Mouse (Mus musculus) colon, adult 2 months (tissue): ENCODE results near the gene Olfr1413. TPM values are rescaled to one million over a fixed set of nuclear protein-coding genes. Genes with fewer than 3 reads are reported as not detected.

Experiments
- polyA plus RNA-seq: library from polyadenylated mRNA; depleted of rRNA; stranded (reverse); fragments of >200 nt; gene quantifications from 2 replicates; pipeline ENCODE4 v1.2.3, GENCODE M21; 2012; rRNA removed

Olfr1413 gene
- not detected in 2 replicates for polyA plus RNA-seq

DNA sequence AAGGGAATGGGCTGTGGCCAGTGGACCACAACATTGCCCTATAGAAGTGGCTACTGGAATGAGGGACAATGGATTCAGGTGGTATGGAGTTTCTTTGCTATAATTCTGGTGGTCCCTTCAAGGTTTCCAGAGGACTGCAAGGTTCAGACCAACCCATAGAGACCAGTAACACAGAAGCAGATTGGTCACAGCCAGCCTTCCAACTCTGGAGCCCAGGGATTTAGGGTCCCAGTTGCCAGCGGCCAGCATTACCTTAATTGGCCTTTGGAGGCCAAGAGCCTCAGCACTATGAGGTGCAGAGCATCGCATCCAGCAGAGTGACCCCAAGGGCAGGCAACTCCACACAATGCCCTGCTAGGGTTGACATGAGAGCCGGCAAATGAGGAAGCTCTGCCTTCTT is at the start of gene Olfr1413:
Olfr1413 (plus strand) TSS at position 301 of the 400 bp plus-strand sequence.

DNA sequence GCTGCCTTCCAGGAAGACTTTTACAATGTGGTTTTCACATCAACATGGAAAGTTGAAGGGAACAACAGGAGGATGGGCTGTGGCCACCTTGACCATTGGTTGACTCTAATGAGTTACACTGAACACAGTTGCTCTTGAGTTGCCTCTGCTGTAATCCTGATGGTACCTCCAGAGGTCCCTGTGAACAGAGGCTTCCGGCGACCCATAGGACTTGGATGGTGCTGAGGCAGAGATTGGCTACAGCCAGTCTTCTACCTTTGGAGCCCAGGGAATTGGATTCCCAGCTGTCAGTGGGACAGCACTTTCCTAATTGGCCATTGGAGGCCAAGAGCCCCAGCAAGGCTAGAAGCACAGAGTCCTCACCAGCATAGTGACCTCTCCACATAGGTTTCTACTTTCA is 14.4 kb downstream of the Olfr1413 start, which contains the start of gene Olfr1412:
Olfr1412 (plus strand) TSS at position 301 of the 400 bp plus-strand sequence.

DNA sequence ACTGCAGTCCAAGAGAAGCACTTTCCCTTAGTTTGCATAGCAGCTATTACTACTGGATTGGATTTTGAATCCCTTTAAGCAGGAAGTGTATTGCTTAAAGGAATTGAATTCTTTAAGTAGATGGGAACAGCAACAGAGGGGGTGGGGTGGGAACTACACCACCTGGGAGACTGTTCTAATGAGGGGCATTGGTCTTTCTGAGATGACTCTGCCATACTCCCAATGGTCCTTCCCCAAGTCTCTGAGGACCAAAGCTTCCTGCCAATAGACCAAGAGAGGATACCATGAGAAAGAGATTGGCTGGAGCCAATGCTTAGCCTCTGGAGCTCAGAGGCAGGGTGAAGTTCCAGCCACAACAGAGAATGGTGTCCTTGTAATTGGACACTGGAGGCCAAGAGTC is 23.0 kb downstream of the Olfr1413 start, which contains the start of gene Olfr1411:
Olfr1411 (plus strand) TSS at position 301 of the 400 bp plus-strand sequence.

DNA sequence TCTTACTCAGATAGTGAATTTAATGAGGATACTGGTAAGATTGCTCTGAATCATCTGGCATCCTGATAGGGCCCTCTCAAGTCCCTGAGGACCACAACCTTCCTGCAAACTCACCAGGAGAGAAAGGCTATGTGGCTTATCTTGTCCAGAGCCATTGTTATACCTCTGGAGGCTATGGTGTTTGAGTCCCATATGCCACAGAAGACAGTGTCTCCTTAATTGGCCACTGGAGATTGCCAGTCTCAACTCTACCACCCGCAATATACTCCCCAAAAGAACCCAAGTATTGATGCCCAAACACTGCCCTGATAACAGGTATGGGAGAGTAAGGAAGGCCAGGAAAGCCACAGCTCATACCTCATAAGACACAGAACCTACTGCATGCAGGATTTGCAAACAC is 34.4 kb downstream of the Olfr1413 start, which contains the start of gene Olfr1410:
Olfr1410 (plus strand) TSS at position 301 of the 400 bp plus-strand sequence.

DNA sequence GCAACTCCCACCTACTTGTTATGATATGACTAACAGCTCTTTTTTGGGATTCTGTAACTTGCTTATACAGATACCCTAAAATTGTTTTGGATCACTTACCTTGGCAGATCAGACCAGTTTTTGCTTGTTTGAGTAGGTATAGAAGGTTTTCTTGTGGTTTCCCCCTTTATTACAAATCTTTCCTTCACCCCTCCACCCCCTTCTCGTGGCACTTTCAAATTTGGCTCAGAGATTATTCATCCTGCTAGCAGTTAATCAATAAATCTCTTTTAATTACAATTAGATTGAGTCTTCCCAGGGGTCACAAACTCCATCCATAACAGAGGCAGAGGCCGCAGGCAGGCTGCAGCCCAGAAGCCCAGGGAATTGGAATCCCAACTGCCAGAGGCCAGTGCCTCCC is 46.4 kb downstream of the Olfr1413 start, which contains the start of gene Olfr12:
Olfr12 (plus strand) TSS at position 301 of the 400 bp plus-strand sequence.

Other genes with a start within 250 kb of the Olfr1413 start
- gene Ndufa10, start 97.5 kb upstream of the Olfr1413 start, polyA plus RNA-seq, result 89.2 and 100.0 TPM in 2 replicates
- not detected in 2 replicates for gene Olfr1416, start 86.2 kb upstream of the Olfr1413 start, polyA plus RNA-seq
- not detected in 2 replicates for gene Olfr1415, start 75.2 kb upstream of the Olfr1413 start, polyA plus RNA-seq
- gene Olfr1414, start 52.7 kb upstream of the Olfr1413 start, polyA plus RNA-seq, result not detected in 2 replicates
- not detected in 2 replicates for gene Olfr1412, start 14.5 kb downstream of the Olfr1413 start, polyA plus RNA-seq
- not detected in 2 replicates for gene Olfr1411, start 23.1 kb downstream of the Olfr1413 start, polyA plus RNA-seq
- gene Olfr1410, start 34.5 kb downstream of the Olfr1413 start, polyA plus RNA-seq, result not detected in 2 replicates
- not detected in 2 replicates for gene Olfr12, start 46.5 kb downstream of the Olfr1413 start, polyA plus RNA-seq
- 60.3 and 85.8 TPM in 2 replicates for gene Cops9, start 70.7 kb downstream of the Olfr1413 start, polyA plus RNA-seq
- 0.30 TPM in 1 of 2 replicates, not detected in the other for gene Otos, start 77.5 kb downstream of the Olfr1413 start, polyA plus RNA-seq